11 mouse cellular contexts compared by ENCODE assay signal in genomic region chr5:147646351-147646929, GRCm38 (mm10).
DNase-seq lines count a peak whose midpoint lies in the region; ATAC-seq lines count a peak whose summit lies in the region.
"Had no signal": no experiment of that assay in that cellular context is flagged by ENCODE, and none has a peak within 500 bp of the region (broad histone marks: within the 10 kb centered on the region; RNA-seq: fewer than 3 reads in every experiment).

No protein-coding gene starts in this region.

- H3K36me3 ChIP-seq in lung, embryonic 16.5 days (ENCODE audit: control insufficient read depth, insufficient read depth, low read length): no peaks in the 10 kb centered on the region
- H3K36me3 ChIP-seq in neural tube, embryonic 15.5 days: no peaks in the 10 kb centered on the region
- H3K36me3 ChIP-seq: embryonic facial prominence, embryonic 13.5 days; G1E had no signal

- H3K4me2 ChIP-seq in lung, embryonic 16.5 days (ENCODE audit: low read depth, low read length): no peak overlapping the region
- H3K4me2 ChIP-seq in neural tube, embryonic 15.5 days: no peak overlapping the region
- H3K4me2 ChIP-seq: embryonic facial prominence, embryonic 13.5 days had no signal

- peaks cover 13% of the 10 kb centered on the region for H3K4me1 ChIP-seq in lung, embryonic 16.5 days (replicated peaks; ENCODE audit: control insufficient read depth, insufficient read depth, low read length)
- H3K4me1 ChIP-seq in neural tube, embryonic 15.5 days: peaks cover 5% of the 10 kb centered on the region

- DNase-seq in heart, adult 11 months: peak; percentile 97
- no peak for DNase-seq in heart, adult 8-10 months (ENCODE audit: low spot score)
- no peak for DNase-seq in lung, adult 18-20 months
- peak; percentile 27 to 34 for DNase-seq in heart, postnatal 36 days
- no peak for DNase-seq in adrenal gland, postnatal 4 days (ENCODE audit: low spot score in 2 of 2)
- no peak for DNase-seq in left cerebral cortex, postnatal 14 days (ENCODE audit: low spot score in 2 of 2)

- no peak overlapping the region for H3K4me3 ChIP-seq in lung, embryonic 16.5 days (ENCODE audit: low read length)
- H3K4me3 ChIP-seq in neural tube, embryonic 15.5 days (replicated peaks): no peak overlapping the region
- H3K4me3 ChIP-seq: embryonic facial prominence, embryonic 13.5 days had no signal

- WGBS in lung, embryonic 16.5 days: 65% methylated on average over 14 of the region's 14 CpGs
- WGBS in neural tube, embryonic 15.5 days: 91% methylated on average over 14 of the region's 14 CpGs

- ATAC-seq in lung, embryonic 16.5 days (ENCODE audit: low read depth): no peak
- ATAC-seq in neural tube, embryonic 15.5 days (ENCODE audit: low FRiP score): no peak

- no peaks in the 10 kb centered on the region for H3K9me3 ChIP-seq in lung, embryonic 16.5 days (ENCODE audit: control insufficient read depth, low read length)
- H3K9me3 ChIP-seq in neural tube, embryonic 15.5 days (replicated peaks): no peaks in the 10 kb centered on the region
- H3K9me3 ChIP-seq: embryonic facial prominence, embryonic 13.5 days; G1E had no signal

- intact Hi-C loops in heart, postnatal 36 days (cut with DNase I): loop anchor here (5.0 kb wide), 1 partner anchor 64 kb away; no protein-coding TSS in a partner anchor
- intact Hi-C loops in left cerebral cortex, postnatal 14 days (cut with DNase I): no loop called here

- peak overlapping the region; percentile 45 for H3K27ac ChIP-seq in lung, embryonic 16.5 days (ENCODE audit: low read length)
- 0 out of 2 replicates have a peak overlapping the region, but pooled peaks have one; percentile 13 for H3K27ac ChIP-seq in neural tube, embryonic 15.5 days (replicated peaks)
- H3K27ac ChIP-seq: embryonic facial prominence, embryonic 13.5 days; macrophage had no signal

- no peak overlapping the region for H3K9ac ChIP-seq in lung, embryonic 16.5 days (ENCODE audit: low read length)
- H3K9ac ChIP-seq in neural tube, embryonic 15.5 days (replicated peaks): no peak overlapping the region
- H3K9ac ChIP-seq: embryonic facial prominence, embryonic 13.5 days had no signal

- H3K27me3 ChIP-seq in lung, embryonic 16.5 days (ENCODE audit: control insufficient read depth, insufficient read depth, low read depth, low read length): no peaks in the 10 kb centered on the region
- H3K27me3 ChIP-seq in neural tube, embryonic 15.5 days (replicated peaks): no peaks in the 10 kb centered on the region
- H3K27me3 ChIP-seq: embryonic facial prominence, embryonic 13.5 days had no signal

Comparison
In these comparisons a context has a peak if more than half of its experiments do, and no peak if none do; other contexts are left out.
1. DNase-seq: peak in heart, adult 11 months (single experiment) and heart, postnatal 36 days (2 of 2); none in heart, adult 8-10 months (single experiment), lung, adult 18-20 months (0 of 2), adrenal gland, postnatal 4 days (0 of 2) and left cerebral cortex, postnatal 14 days (0 of 2).